Mouse (Mus musculus) E14TG2a.4 (cell line): ENCODE results near the gene Chaf1b.

Experiments used
- CTCF ChIP-seq: conservative IDR thresholded peaks from 2 replicates; pipeline ENCODE4 v1.5.1; 2014; ENCODE audit warnings: low read length
- NANOG ChIP-seq: IDR thresholded peaks from 2 replicates; pipeline ENCODE4 v1.6.1; 2014; ENCODE audit warnings: borderline replicate concordance, low read length, mixed read lengths
- POU5F1 ChIP-seq: IDR thresholded peaks from 2 replicates; pipeline ENCODE4 v1.6.1; 2014; ENCODE audit warnings: low read length, borderline replicate concordance

DNA sequence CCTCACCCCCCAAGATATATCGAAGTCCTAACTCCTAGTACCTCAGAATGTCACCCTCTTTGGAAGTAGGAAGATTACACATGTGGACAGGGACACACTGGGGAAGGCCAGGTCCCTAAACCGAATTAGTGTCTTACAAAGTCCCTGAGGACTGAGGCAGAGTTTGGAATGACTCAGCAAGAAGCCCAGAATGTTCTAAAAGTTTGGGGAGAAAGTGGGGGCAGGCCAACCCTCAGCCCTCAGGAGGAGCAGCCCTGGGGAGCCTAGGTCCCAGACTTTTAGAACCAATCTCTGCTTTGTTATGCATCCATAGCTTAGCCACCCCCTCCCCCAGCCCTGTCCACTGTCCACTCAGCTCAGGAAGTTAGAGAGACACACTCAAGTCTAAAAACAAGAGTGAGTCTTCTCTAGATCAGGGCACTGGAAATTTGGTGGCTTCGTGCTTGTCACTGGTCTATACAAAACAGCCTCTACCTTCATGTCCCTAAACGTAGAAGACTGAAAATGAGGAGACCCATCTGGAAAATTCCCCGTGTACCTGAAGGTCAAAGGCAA is 39.2 kb downstream of the Chaf1b start:
- TF ChIP-seq CTCF (no peak), POU5F1 (no peak), NANOG (no peak)
